Mouse (Mus musculus): ENCODE measurements around the gene Syt15. TPM values are rescaled to one million over a fixed set of nuclear protein-coding genes. Genes with fewer than 3 reads are reported as not detected.

Gene Syt15
- total RNA-seq (2021), result 0.44 and 1.5 TPM in 2 replicates
- long read RNA-seq, experiment 1, result 0 reads
- long read RNA-seq, experiment 2, result 0 reads

DNA sequence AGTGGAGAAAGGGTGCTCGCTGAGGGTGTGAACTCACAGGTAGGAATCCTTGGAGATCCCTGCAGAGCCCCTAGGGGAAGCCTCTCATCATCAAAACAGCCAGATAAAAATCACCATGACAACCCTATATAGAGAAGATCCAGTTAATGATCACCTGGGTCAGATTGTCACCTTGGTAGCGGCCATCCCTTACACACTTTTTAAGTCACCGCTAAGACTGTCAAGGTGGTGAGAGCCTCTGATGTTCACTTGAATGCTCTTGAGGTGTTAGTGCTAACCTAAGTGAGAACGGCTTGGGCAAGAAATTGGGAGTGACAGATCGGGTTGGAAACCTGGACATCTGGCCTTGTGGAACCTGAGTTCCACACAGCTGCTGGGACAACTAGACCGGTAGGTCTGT, at the start of gene Syt15:
Syt15 (plus strand) TSS at position 301 of the 400 bp plus-strand sequence.
- DNase-seq, result no peak

DNA sequence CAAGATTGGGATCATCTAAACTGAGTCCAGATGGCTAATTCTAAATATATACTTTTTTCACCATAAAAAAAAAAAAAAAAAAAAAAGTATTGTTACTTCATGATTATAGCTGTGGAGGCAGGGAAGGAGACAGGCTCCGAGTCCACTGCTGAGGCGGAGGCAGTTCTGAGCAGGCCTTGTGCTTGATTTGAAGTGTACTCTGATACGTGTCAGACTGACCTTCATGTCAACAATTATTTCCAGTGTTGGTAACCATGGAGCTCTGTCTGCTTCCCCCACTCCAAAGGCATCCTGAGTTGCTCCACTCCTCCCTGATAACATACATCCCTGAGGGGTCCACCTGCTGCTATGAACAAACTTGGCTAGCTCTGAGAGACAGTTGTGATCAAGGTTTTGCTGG, 48.3 kb upstream of the Syt15 start:
- DNase-seq, result no peak

DNA sequence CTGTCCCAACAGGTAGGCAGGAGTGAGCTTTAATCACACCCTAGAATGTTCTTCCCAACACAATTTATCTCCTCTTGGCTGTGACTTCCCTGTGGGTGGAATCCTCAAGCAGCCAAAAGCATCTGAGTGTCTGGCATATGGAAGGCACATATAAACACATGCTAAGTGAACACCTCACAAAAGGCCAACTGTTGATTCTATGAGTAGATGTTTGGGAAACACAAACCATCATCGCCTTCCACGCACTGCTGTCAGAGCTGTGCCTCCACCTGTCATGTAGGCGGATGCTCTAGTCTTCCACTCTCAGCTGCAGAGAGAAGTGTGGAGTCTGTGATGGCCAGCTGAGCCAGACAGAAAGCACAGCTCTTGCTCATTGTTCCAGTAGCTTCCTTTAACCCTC, 40.0 kb upstream of the Syt15 start:
- no peak for DNase-seq

DNA sequence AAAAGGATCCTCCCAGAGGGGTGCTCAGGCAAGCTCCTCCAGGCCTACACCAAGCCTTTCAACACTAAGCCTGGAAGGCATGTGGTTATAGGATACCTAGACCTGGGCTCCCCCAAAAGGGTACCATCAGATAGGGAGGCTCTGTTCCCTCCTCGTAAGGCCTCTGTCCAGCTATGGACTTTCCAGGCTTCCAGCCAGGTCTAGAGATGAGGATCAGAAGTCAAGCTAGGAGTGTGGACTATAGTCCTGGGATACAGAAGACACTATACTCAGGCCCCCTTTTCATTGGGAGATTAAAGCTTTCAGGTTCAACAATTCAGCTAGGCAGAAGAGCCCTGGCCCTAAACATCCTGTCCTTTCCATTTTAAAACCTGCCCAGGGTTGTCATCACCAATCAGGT, 36.3 kb upstream of the Syt15 start:
- DNase-seq, result no peak

DNA sequence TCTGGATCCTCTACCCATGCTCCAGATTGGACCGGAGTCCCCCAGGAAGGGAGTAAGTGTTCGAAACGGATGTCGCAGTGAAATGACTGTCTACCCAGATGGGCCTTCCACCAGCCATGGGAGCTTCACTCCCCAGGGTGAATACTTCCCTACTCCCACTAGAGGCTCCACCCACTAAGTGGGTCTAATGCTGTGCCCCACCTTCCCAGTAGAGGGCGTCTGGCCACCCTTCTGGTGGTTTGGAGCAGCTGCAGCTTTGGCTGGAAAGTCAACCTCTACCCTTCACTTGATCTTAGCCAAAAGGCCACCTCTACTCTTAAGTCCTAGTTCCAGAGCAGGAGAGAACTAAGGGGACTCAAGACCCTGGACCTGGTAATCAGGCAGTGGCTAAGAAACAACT, 30.8 kb upstream of the Syt15 start:
- peak; percentile 90 for DNase-seq

DNA sequence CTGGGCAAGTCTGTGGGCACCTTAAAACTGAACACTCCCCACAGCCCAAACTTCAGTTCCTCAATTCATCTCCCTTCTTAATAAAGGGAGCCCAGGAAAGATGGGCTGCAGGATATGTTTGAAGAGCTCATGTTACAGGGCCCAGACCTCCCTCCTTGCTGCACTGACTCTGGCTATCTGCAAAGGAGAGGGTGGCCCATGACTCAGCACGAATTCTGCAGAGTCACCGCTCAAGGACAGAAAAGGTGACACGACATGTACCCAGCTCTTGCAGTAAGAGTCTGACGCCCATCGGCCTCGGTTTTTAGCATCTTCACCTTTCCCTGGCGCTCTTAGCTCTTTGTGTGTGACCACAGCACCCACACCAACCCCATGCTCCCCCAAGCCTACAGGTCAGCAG, 29.0 kb upstream of the Syt15 start:
- DNase-seq, result peak; percentile 69

DNA sequence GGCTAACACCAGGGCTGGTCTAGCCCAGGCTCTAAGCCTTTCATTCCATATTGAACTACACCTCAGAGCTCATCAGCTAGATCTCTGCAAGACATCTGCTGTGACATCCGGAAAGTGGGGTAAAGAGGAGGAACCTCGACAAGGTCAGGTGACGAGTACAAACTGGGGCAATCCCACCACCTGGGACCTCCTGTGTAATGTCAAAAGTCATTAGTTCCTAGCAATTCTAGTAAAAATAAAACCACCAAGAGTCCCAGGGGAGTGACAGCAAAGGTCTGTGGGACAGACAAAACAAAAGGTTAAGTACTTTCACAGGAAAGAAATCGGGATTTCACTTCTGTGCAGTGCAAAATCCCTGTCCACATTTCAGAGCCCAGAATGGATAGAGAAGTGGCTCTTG, 25.5 kb upstream of the Syt15 start:
- no peak for DNase-seq

DNA sequence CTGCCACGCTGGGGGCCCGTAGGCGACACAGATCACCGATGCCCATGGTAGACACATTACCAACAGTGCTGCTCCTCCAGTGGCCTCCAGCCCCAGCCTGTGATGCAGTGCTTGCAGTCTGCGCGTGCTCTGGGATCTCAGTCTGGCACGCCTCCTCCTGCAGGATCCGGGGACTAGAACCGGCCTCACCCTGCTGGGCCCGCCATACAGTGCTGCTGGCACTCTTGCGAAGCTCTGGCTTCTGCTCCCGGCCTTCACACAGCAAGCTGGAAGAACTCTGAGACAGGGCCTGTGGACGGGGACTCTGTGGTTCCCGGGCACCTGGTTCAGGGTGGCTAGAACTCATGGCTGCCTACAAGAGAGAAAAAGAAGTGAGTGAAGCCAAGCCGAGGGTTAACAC, 23.9 kb upstream of the Syt15 start:
- DNase-seq, result no peak

DNA sequence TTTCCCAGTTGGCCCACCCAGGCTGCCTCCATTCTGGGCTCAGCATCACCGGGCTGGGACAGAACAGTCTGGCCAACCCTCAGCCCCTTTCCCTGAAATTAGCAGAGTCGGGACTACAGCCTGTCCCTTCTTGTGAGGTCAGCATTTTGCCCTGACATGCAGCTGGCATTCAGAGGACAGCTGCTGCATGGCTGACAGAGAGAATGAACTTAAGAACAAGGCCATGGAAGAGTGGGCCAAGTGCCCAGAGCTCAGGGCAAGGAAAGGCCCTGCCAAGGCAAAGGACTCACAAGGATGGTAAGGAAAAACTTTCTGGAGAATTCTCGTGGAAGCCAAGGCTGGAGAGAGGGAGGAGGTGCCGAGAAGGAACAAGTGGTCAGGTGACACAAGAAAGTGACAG, 22.7 kb upstream of the Syt15 start:
- DNase-seq, result peak; percentile 68

DNA sequence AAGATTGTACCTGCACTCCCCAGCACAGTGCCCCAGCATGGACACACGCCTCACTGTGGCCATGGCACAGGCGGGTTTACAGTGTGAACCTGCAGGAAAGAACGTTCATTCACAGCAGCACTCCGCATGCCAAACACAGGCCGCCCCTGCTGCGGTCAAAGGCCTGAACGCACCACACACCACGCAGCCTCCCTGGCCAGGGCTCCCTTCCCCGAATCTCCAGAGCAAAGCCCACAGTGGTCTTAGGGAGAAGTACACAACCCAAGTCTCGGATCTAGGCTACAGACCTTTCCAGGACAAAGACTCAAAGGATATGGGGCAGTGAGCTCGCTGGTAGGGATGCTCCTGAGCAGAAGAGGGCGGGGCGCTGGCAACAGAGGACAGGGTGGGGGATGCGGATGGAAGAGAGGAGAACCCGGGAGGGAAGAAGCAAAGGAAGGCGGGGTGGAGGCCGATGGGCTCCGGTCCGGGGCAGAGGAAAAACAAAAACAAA, 18.6 kb upstream of the Syt15 start:
- DNase-seq, result peak; percentile 69

DNA sequence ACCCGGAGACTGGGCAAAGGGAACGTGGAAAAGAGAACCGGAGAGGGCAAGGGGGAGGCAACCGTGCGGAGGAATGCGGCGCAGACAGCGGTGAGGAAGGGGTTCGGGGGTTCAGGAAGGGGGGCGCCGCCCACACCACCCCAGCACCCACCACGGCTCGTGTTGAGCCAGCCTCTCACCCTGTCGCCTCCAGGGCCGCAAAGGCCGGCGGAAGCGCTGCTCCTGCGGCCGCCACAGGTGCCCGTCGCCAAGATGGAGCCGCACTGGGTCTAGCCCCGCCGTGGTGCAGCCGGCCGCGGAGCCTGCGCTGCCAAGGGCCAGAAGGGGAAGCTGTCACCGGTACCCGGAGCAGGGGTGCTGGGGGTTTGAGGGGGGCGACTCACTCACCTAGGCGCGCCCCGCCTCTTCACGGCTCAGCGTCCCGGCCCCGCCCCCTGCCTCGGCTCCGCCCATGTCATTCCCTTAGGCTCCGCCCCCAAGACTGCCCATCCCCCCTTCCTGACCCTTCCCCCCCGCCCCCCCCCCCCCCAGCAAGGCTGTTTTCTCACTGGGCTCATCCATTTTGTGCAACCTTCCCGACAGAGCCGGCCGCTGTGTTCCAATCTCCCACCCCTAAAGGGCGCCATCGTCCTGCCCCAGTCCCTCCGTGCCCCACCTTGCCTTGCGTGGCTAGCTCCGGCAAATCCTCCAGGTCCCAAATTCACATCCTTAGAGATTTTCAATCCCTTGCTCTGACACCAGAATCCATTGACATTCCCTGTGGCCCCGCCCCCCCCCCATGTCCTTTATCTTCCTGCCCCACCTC, 18.0 kb upstream of the Syt15 start, which contains the start of gene Gprin2:
Gprin2 (minus strand) TSS at position 423 of the 805 bp plus-strand sequence.
- peak; percentile 68 for DNase-seq

DNA sequence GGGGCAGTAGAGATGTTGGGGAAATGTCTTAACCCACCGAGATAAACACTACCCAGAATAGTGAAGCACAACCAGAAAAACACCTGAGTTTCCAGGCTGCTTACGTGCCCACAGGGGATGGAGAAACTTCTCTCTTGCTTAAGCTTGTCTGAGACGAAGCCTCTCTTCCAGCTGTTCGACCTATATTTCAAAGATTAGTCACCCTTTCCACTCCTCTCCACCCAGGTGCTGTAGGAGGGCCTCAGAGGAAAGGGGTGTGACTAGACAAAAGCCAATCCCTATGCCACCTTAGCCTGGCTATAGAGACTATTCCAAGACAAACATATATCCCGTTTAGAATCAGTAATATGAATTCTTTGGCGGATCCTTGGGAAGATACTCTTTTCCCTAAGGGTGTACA, 11.4 kb upstream of the Syt15 start:
- DNase-seq, result no peak

DNA sequence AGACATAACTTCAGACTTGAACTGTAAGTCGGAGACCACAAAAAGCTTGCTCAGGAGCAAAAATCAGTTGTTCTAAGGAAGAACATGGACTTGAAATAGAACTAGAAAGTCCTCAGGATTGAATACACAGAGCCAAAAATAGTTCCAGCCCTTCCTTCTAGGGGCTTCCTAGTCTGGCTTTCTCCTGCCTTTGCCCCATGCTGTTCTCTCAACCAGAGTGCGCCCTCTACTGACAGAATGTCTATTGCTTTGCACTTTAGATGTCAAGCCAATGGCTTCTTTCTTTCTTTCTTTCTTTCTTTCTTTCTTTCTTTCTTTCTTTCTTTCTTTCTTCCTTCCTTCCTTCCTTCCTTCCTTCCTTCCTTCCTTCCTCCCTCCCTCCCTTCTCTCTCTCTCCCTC, 10.7 kb upstream of the Syt15 start:
- DNase-seq, result peak; percentile 76

DNA sequence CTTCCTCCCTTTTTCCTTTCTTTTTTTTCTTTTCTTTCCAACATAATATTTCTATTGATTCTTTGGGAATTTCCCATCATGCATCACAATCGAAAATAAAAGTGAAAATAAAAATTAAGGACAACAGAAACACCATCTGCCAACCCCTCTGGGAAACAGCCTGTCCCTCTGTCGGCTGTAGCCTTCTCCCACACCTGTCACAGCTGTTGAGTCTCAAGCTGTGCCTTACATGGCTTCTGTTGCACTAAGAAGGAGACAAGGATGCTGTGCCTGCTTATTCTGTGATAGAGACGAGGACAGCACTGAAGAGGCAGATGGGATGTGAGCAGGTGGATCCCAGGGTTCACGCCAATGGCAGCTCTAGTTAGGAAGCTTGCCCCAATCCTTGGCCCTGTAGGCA, 10.3 kb upstream of the Syt15 start:
- no peak for DNase-seq

DNA sequence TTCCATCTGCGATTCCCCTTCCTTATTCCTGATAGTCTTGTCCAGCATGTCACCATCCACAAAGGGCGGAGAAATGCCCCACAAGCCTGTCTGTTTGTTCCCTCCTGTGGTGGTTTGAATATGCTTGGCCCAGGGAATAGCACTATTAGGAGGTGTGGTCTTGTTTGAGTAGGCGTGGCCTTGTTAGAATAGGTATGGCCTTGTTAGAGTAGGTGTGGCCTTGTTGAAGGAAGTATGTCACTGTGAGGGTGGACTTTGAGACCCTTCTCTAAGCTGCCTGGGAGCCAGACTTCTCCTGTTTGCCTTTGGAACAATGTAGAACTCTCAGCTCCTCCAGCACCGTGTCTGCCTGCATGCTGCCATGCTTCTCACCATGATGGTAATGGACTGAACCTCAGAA, 9.5 kb upstream of the Syt15 start:
- no peak for DNase-seq

DNA sequence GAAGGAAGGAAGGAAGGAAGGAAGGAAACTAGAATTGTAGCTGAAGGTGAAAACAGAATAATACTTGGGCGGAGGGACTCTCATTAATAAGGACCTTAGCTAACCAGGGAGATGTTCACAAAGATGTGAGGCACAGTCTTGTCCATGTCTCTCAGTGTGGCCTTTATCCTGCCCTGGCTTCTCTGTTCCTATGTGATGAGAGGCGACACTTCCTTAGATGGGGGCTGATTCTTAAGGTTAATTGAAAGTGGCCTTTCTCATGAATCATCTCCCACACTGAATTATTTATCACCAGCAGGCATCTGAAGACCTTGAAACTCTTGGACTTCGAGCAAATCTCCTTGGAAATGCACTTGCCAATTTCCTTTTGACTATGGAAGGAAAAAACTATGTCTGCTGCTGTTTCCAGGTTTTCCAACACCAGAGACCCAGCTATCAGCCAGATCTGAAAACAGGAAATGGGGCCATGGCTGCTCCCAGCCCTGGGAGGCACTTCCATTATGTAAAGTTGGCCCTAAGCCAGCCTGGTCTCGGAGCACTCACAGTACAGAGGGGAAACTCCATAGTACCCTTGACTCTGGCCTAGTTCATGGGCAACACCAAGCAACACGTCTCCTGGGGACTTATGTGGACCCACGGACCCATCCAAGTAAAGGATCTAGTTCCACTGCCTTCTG, 3.8 kb upstream of the Syt15 start:
- DNase-seq, result peak; percentile 65

DNA sequence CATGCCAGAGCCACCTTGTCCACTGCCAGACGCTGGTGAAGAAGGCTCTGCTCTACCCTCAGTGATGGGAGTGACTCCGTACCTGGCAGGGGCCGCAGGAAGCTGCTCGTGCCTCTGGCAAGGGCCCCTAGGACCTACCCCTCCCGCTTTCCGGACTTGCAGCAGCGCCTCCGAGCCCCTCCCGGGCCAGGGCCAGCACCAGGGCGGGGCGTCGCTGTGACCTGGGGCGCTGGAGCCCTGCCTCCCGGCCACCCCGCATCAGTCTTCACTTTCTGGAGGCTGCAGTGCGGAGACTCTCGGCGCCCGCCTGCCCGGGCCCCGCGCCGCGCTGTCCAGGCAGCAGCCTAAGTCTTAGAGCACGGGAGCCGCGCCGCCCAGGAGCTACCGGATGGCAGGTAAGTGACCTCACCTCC, 397 bp downstream of the Syt15 start:
- no peak for DNase-seq

DNA sequence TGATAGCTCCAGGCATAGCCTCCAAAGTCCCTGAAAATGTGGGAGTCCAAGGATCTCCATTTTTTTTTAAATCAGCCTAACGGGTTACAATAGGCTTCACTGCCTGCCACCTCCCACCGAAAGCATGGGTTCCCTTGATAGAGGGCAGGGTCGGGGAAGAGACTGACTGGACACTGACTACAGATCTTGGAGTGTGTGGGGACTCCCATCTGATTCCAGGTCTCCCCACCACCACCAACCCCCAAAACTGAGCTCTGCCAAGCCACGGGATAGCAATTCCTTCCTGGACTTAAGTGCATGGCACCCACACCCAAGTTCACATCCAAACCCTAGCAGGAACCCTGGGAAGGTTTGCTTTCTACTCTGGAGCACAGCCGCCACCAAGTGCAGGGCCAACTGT, 1.0 kb downstream of the Syt15 start:
- DNase-seq, result peak; percentile 30

DNA sequence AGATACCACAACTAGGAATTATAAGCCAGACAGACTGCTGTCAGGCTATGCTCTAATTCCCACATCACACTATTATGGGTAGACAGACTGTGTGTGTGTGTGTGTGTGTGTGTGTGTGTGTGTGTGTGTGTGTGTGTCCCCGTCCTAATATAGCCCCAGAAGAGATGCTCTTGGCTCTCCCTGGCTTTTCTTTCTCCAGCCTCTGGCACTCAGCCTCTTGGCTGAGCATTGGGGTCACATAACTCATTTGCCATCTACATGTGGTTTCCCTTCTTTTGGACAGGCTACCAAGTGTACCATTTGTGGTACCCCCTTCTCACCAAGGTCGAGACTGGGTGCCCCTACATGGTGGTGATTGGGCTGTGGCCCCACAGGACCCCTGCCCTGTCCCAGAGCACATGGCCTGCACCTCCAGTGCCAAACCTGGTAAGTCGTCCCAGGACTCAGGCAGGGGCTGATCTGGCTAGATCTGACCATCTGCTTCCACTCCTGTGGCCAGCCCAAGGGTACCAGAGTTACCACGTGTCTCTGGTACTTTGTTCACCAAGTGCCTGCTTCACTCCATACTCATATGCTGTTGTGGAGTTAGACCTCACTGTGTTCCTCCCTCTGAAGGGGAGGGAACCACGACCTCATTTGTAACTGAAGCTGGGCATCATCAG, 2.2 kb downstream of the Syt15 start:
- DNase-seq, result peak; percentile 33

DNA sequence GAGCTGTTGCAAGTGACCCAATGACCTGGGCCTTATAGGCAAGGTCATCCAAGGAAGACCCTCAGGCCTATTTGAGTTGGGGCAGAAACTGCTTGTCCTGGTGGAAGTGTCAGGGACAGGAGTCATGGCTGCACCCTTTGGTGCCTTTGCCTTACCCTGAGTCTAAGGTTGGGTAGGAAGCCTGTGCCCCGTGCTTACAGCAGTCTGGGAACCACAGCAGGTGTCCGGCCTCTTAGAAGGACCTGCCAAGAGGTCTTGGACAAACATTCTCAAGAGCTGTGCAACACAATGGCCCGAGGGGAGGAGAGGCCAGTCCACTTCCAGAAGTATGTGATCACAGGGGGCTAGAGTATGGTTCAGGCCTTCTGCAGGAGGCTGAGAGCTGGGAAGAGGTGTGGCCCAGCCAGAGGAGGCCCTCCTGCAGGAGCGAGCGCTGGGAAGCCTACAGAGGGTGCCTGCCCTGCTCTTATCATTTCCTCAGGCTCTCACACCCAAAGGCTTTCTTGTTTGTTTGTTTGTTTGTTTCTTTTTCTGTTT, 4.0 kb downstream of the Syt15 start:
- DNase-seq, result no peak

DNA sequence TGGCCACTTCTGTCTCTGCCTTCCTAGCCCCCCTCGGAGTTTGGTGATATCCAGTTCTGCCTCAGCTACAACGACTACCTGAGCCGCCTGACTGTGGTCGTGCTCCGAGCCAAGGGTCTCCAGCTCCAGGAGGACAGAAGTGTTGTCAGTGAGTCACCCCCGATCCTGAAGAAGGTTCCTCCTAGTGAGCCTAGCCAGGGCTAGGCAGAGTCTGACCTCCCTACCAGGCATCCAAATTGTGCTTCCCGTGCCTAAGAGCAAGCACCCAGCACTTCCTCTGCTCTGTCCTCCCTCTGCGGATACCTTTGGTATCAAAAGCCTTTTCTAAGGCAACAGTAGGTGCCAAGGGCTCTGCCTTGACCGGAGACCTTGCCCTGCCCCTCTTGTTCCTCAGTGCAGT, 6.6 kb downstream of the Syt15 start:
- DNase-seq, result no peak

DNA sequence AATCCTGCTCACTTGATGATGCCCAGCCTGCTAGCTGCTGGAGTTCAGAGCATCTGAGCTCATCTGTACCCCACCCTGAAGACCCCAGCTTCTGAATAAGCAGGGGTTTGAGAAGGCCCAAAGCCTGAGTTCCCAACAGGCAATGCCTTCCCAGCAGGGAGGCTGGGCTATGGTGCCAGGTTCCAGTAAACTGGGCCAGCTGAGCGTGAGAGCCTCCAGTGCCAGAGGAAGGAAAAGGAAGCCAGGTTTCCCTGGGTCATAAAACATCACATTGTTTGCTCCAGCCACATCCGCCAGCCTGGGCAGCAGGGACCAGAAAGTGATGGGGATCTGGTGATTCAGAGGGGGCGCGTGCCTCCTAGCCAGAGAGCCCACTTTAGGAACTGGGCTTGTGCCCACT, 7.2 kb downstream of the Syt15 start:
- no peak for DNase-seq

DNA sequence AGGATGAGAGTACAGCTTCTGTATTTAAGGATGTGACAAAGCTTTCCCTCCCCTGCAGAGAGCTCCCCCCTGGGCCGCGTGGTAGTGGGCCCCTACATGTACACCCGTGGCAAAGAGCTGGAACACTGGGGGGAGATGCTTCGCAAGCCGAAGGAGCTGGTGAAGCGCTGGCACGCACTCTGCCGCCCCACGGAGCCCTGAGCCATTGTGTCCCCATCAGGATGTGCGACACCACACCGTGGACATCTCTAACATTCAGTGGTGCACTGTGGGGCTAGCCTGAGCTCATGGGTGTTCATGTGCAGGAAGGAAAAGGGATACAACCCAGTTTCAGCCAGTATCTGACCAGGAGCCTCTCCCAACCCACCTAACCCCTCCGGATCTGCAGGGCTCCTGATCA, 8.6 kb downstream of the Syt15 start:
- no peak for DNase-seq

Data from adrenal gland, postnatal 14 days (tissue).